Mouse (Mus musculus) liver, postnatal 0 days (tissue): ENCODE measurements around the gene Fryl.

ENCODE experiments used
- CTCF ChIP-seq: sonication (generic); IDR thresholded peaks from 2 replicates; pipeline ENCODE4 v1.5.1; 2016; ENCODE audit warnings: antibody characterized with exemption, low read depth
- EP300 ChIP-seq: IDR thresholded peaks from 2 replicates; pipeline ENCODE4 v1.6.1; 2016; ENCODE audit warnings: antibody characterized with exemption, low read depth, mild to moderate bottlenecking

DNA sequence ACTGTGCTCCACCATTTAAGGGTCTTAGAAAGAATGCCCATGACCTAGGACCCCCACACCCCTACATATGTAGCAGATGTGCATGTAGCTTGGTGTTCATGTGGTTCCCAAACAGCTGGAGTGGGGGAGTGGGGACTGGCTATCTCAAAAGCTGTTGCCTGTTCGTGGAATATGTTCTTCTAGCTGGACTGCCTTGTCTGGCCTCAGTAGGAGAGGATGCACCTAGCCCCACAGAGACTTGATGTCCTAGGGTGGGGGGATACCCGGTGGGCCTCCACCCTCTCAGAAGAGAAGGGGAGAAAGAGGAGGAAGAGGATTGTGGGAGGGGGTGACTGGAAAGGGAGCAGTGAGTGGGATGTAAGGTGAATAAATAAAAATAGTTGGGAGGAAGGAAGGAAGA lies 18.5 kb upstream of the Fryl start:
- TF ChIP-seq CTCF (no peak), EP300 (no peak)
